Mouse (Mus musculus) CD8-positive naive resting alpha-beta T cell, adult 2 months (primary cell): Measurements from ENCODE around the gene Hspb7.

Source experiments
- DNase-seq, 2 experiments: peaks; one replicate each; pipeline ENCODE4 v3.0.0; 2022; ENCODE audit warnings: low read depth in 2 of 2, low spot score in 2 of 2

The Hspb7 gene

GRCm38 (mm10) chr4:141420192-141420829 lies at the start of gene Hspb7:
Hspb7 (plus strand) TSS chr4:141420779.
- DNase-seq: no peak

- DNase-seq: no peak
Observed at GRCm38 (mm10) chr4:141372426-141372825, 48.2 kb upstream of the Hspb7 start.

DNA sequence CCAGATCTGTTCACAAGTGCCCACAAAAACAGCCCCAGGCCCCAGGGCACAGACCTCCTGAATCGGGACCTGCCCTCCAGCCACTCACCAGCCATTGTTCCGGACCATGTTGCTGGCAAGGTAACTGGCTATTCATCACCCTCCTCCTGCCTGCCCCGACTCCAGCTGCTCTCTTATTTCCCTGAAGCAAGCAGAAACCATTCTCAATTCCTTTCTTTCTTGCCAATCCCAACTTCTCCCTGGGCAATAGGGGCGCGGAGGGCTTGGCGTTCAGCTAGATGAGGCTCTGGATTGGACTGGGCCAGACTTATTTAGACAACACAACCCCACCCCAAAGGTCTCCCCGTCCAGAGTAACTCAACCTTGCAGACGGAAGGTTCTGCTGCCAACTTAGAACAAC lies 40.9 kb upstream of the Hspb7 start:
- DNase-seq: no peak

GRCm38 (mm10) chr4:141382406-141382805 lies 38.2 kb upstream of the Hspb7 start:
- DNase-seq: no peak

GRCm38 (mm10) chr4:141385275-141385674 lies 35.3 kb upstream of the Hspb7 start:
- DNase-seq: peak in 1 of 2 experiments; percentile 36

DNA sequence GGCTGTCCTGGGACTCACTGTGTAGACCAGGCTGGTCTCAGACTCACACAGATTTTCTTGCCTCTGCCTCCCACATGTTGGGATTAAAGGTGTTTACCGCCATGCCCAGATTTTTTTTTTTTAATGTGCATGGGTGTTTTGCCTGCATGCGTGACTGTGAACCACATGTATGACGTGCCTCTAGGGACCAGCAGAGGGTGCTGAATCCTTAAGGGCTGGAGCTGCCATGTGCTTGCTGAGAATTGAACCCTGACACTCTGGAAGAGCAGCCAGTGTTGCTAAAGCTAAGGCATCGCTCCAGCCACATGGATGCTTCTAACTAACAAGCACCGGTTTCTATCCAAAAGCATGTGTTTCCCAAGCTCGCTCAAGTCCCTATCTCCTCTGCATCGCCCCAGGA lies 34.4 kb upstream of the Hspb7 start:
- no peak for DNase-seq

DNA sequence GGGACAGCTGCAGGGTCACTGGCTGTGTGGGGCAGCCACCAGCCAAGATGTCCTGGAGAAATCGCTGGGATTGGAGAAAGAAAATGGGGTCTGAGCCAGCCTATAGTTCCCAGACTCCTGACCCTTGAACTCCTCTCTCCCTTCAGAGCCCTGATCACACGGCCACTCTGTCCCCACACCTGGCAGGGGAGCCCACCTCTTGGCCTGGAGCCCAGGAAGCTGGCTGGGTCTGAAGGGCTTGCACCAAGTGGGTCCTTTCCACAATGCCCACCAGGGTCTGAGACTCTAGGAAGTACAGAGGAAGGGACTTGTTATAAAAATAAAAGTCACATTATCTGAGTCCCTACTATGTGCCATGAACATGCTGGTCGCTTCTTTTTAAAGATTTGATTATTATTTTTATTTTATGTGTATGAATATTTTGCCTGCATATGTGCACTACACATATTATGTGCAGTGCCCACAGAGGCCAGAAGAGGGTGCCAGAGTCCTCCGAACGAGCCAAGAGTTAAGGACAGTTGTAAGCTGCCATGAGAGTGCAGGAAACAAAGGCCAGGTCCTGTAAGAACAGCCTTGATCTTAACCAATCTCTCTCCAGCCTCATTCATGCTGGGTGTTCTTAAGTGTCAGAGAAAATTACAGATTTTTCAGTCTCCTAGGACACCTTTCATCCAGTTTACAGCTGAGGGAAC lies 33.3 kb upstream of the Hspb7 start:
- DNase-seq: peak; percentile 42 to 58

DNA sequence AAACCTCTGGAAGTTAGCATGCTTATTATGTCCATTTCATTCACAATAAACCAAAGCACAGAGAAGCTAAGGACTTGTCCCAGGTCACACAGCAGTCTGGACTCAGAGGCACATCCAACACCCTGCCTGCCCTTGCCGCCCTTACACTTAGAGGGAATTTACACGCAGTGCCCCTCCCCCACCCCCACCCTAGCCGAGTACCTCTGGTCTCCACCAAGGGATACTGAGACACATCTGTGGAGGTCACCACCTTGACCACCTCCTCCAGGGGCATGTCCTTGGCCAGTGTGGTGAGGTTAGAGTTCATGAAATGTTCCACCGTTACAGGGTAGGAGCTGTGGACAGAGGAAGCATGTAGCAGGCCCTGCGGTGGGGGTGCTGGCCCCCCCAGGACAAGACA lies 32.6 kb upstream of the Hspb7 start:
- no peak for DNase-seq

GRCm38 (mm10) chr4:141389366-141390150 lies 31.0 kb upstream of the Hspb7 start:
- DNase-seq: no peak

DNA sequence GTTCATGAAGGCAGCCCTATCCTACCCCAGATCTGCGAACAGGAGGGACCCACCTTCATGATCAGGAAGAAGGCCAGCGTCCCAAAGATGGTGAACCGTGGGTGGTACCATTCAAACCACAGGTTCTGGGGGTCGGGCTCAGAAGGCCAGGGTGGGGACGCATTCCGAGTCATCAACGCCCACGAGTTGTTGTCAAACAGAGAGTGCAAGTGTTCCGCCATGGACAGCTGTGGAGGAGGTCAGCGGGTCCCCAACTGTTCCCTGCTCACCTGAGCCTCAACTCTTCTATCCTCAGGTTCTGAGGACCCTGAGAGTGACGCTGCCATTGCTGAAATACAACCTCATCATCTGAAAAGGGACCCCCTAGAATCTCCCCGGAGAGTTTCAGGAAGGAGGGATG lies 29.3 kb upstream of the Hspb7 start:
- DNase-seq: no peak

DNA sequence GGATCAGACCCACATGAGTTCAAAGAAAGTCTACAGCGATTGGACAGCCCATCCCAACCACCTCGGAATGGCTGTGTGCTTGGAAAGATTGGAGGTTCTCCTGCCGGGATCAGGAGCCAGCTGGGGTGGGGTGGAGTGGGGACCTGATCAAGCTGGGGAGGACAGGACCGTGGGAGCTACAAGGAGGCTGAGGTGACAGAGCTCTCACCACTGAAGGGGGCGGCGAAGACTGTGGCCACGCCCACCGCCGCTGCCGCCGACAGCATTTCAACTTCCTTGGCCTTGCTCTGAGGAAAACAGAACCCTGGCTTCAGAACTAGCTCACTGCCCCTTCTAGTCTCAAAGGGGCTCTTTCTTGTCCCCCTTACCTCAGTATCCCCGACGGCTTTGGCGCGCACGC lies 25.8 kb upstream of the Hspb7 start:
- no peak for DNase-seq

DNA sequence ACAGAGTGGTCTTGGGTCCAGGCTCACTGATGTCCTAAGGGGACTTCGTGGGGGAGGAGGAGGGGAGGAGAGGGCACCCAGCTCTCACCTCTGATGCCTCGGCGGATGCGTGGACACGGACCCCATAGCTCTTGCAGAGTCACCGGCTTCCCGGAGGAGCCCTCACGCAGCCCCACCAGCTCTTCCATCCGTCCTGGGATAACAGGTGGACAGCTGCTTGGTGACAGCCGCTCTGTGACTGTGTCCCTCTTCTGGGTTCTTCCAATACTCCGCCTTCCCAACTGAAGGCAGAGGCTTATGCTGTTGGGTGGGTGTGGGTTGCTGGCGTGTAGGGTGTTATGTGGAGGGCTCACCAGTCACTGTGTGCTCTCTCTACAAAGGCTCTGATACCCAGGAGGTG lies 22.7 kb upstream of the Hspb7 start:
- DNase-seq: no peak

- no peak for DNase-seq
Observed at GRCm38 (mm10) chr4:141398545-141398944, 22.0 kb upstream of the Hspb7 start, which contains the start of gene Clcnka. Clcnka (minus strand) TSS chr4:141398724.

- no peak for DNase-seq
Observed at GRCm38 (mm10) chr4:141400171-141400570, 20.4 kb upstream of the Hspb7 start.

DNA sequence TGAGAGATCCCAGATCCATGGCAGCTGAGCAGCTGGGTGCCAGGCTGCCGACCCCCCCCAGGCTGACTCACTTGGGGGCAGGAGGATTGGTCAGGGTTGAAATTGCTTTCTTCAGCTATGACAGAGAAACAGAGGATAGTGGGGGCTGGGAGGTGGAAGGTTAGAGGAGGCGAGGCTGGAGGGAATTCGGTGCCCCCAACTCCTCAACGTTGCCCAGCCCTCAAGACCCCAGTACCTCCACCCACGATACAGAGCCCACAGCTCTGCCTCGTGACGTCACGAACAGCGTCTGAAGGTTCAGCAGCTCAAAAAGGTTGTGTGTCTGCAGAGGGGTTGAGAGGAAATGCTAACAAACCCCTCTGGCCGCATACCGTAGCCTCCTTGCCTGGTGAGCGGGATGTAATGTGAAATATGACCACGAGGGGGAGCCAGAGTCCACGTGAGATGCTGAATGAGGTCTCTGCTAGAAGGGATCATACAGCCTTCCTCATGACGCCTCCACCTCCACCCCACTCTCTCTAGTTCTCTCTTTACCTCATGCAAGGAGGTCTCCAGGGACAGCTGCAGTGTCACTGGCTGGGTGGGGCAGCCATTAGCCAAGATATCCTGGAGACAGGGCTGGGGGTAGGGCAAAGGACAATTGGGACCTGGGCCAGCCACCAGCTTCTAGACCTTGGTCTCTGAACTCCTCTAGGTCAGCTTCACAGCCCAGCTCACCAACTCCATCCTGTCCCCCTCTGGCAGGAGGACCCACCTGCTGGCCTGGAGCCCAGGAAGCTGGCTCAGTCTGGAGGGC lies 15.9 kb upstream of the Hspb7 start:
- DNase-seq: peak; percentile 82 to 87

DNA sequence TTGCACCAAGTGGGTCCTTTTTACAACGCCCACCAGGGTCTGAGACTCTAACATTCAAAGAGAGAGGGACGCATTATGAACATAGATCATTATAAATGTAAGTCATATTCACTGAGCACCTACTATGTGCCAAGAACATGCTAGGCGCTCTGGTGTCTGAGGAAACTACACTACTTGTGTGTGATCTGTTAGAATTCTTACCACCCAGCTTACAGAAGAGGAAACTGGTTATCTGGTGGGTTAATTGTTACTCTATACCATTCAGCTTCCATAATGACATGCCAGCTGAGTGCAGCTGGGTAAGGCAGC lies 15.3 kb upstream of the Hspb7 start:
- DNase-seq: no peak

- DNase-seq: peak in 1 of 2 experiments; percentile 43
Observed at GRCm38 (mm10) chr4:141406516-141407299, 13.9 kb upstream of the Hspb7 start.

DNA sequence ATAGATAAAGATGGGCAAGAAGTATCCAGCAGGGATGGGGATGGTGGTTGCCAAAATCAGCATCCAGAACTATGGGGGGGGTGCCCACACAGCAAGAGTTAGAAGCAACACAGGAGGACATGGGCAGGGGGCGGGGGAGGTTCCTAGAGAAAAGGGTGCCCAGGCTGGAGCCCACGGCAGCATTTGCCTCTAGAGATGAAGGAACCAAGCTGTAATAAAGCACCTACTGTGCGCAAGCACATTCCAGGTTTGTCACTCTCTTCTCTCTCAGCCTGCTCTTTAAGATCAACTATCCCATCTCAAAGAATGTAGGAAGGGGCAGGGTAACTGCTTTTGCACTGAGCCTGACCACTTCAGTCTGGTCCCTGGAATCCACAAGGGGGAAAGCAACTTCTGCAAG lies 12.0 kb upstream of the Hspb7 start:
- no peak for DNase-seq

DNA sequence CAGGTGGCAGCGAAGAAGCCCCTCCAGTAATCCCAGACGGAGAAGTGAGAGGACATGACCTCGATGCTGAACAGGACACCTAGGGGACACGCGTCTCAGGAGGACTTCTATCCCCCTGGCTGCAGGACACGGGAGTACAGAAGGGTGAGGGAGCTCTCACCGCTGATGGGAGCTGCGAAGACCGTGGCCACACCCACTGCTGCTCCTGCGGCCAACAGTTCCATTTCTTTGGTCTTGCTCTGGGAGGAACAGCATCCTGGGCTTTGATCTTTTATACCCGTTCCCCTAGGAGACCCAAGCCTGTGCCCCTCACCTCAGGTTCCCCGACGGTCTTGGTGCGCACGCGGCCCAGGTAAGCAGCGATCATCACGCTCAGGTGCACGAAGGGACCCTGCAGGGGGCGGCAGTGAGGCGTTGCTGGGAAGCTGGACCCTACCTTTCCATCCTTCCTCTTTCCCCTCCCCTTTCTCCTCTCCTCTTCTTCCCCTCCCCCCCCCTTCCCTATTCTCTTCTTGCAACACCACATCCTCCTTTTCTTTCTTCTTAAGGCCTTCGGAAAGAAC lies 9.1 kb upstream of the Hspb7 start:
- DNase-seq: no peak

DNA sequence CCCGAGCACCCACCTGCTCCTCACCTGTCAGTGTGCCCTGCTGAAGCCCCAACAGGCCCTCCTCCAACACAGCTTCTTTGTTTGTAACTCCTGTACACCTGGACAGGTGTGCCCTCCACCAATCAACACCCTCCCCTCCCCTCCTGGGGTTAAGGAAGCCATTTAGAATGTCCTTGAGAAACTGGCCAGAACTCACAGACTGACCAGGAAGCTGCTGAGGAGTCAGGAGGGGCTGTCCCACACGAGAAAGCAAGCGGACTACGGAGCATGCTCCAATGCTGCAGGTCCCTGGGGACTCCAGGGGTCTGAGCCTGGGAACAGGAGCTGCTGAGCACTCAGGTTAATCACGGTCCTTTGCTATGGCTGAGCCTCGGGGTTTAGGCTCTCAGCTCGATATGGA lies 4.7 kb upstream of the Hspb7 start, which contains the start of gene Clcnkb:
Clcnkb (minus strand) TSS at position 91 of the 400 bp plus-strand sequence.
- no peak for DNase-seq
